Comparison of ENCODE assay signal across 16 mouse cellular contexts in genomic region chr2:153179126-153179860, GRCm38 (mm10). TPM values are rescaled to one million over a fixed set of nuclear protein-coding genes. Genes with fewer than 3 reads are reported as not detected.
DNase-seq lines count a peak whose midpoint lies in the region; ATAC-seq and TF ChIP-seq lines count a peak whose summit lies in the region.
"Had no signal": no experiment of that assay in that cellular context is flagged by ENCODE, and none has a peak within 500 bp of the region (broad histone marks: within the 10 kb centered on the region; RNA-seq: fewer than 3 reads in every experiment).

No protein-coding gene starts in this region.

- ATAC-seq in kidney, embryonic 15.5 days (replicated peaks; ENCODE audit: low FRiP score), result no peak
- ATAC-seq: forebrain, embryonic 13.5 days; liver, postnatal 0 days had no signal

- 76% methylated on average over 10 of the region's 10 CpGs for WGBS in kidney, embryonic 15.5 days

- H3ac ChIP-seq in myocyte (ENCODE audit: control insufficient read depth, insufficient read length), result no peak overlapping the region

- peak; percentile 48 for DNase-seq in kidney, adult 11 months
- peak; percentile 20 to 44 for DNase-seq in right cerebral cortex, adult 2 months (ENCODE audit: low spot score in 2 of 2)
- no peak for DNase-seq in right cerebral cortex, postnatal 4 days
- peak; percentile 53 to 55 for DNase-seq in kidney, adult 8-10 months
- DNase-seq in ovary, postnatal 10 days (ENCODE audit: low spot score), result no peak
- no peak for DNase-seq in urinary bladder, postnatal 4 days (ENCODE audit: low spot score in 2 of 2)
- DNase-seq: cerebellum, postnatal 25 days; heart, adult 2 months; liver, postnatal 0 days; lung, postnatal 36 days; spleen, adult 18-20 months had no signal

- H3K36me3 ChIP-seq in kidney, embryonic 15.5 days, result peaks cover 56% of the 10 kb centered on the region
- H3K36me3 ChIP-seq in myocyte (ENCODE audit: control insufficient read depth, insufficient read depth), result peaks cover 23% of the 10 kb centered on the region

- peaks cover 10% of the 10 kb centered on the region; the same call in 1 of the 2 replicates for H3K4me1 ChIP-seq in kidney, embryonic 15.5 days
- H3K4me1 ChIP-seq: forebrain, embryonic 13.5 days had no signal

- no peak for TF ChIP-seq POLR2A in myocyte (IDR thresholded peaks at IDR 0.05; ENCODE audit: insufficient read length, low read depth)

- H3K79me2 ChIP-seq in myocyte (ENCODE audit: control insufficient read depth, insufficient read depth), result peaks cover 36% of the 10 kb centered on the region

- H3K27me3 ChIP-seq in kidney, embryonic 15.5 days, result no peaks in the 10 kb centered on the region
- no peaks in the 10 kb centered on the region for H3K27me3 ChIP-seq in myocyte (ENCODE audit: control insufficient read depth, insufficient read depth, insufficient read length)
- H3K27me3 ChIP-seq: forebrain, embryonic 13.5 days had no signal

- H3K9ac ChIP-seq in kidney, embryonic 15.5 days, result no peak overlapping the region
- H3K9ac ChIP-seq: forebrain, embryonic 13.5 days; liver, postnatal 0 days had no signal

- no peaks in the 10 kb centered on the region for H3K9me3 ChIP-seq in kidney, embryonic 15.5 days (replicated peaks)
- H3K9me3 ChIP-seq: forebrain, embryonic 13.5 days had no signal

- no peak overlapping the region for H3K4me3 ChIP-seq in kidney, embryonic 15.5 days (replicated peaks)
- no peak overlapping the region for H3K4me3 ChIP-seq in myocyte
- H3K4me3 ChIP-seq: forebrain, embryonic 13.5 days; heart, adult 2 months; left cerebral cortex, adult 2 months had no signal

- H3K4me2 ChIP-seq in kidney, embryonic 15.5 days, result no peak overlapping the region
- peak overlapping the region; percentile 28 for H3K4me2 ChIP-seq in myocyte (ENCODE audit: low read depth)
- H3K4me2 ChIP-seq: forebrain, embryonic 13.5 days; midbrain, embryonic 11.5 days had no signal

- no peak overlapping the region for H3K27ac ChIP-seq in kidney, embryonic 15.5 days
- H3K27ac ChIP-seq: forebrain, embryonic 13.5 days; heart, adult 2 months; left cerebral cortex, adult 2 months had no signal

TF ChIP-seq in myocyte, 11 proteins besides CTCF, POLR2A, EP300 and RAD21:
- TF ChIP-seq SRF (IDR thresholded peaks at IDR 0.05; ENCODE audit: control insufficient read depth, insufficient read length, low read depth), result no peak

RNA-seq across cellular contexts. Expression of gene Tm9sf4, which starts 18.2 kb away (rescaled TPM):
- polyA plus RNA-seq in kidney, embryonic 15.5 days (2015; fragmentation: Nextera tagmentation; extraction: Ambion mirVana), result 90.9 and 93.2 TPM in 2 replicates
- 55.4 TPM for polyA plus RNA-seq in myocyte (2012; fragmentation: generic; extraction: Trizol)

RNA-seq across cellular contexts. Expression of gene Tspyl3, which starts 45.9 kb away (rescaled TPM):
- 10.3 and 12.2 TPM in 2 replicates for polyA plus RNA-seq in kidney, embryonic 15.5 days (2015; fragmentation: Nextera tagmentation; extraction: Ambion mirVana)
- polyA plus RNA-seq in myocyte (2012; fragmentation: generic; extraction: Trizol), result 0.12 TPM

Comparison
In these comparisons a context has a peak if more than half of its experiments do, and no peak if none do; other contexts are left out.
1. DNase-seq: peak in kidney, adult 11 months (single experiment), right cerebral cortex, adult 2 months (2 of 2) and kidney, adult 8-10 months (2 of 2); none in right cerebral cortex, postnatal 4 days (single experiment), ovary, postnatal 10 days (single experiment) and urinary bladder, postnatal 4 days (0 of 2).
2. RNA of gene Tspyl3, which starts 45.9 kb away (polyA plus RNA-seq): 10.3 to 12.2 TPM in kidney, embryonic 15.5 days; 0.12 TPM in myocyte (single experiment); every median in the first group is over 10 times any median in the second.